Mouse (Mus musculus) neutrophil, adult 59 days (primary cell): ENCODE results near the gene Slc2a1. TPM values are rescaled to one million over a fixed set of nuclear protein-coding genes. Genes with fewer than 3 reads are reported as not detected.

Source experiments
- total RNA-seq, 2 experiments: library from RNA; stranded (reverse); gene quantifications; 1 replicate in 1 of 2; 2 replicates in 1 of 2; pipeline ENCODE4 v1.2.4; 2023

Slc2a1 gene
- total RNA-seq: 10 to 100 TPM; 30.0 to 30.1 TPM

DNA sequence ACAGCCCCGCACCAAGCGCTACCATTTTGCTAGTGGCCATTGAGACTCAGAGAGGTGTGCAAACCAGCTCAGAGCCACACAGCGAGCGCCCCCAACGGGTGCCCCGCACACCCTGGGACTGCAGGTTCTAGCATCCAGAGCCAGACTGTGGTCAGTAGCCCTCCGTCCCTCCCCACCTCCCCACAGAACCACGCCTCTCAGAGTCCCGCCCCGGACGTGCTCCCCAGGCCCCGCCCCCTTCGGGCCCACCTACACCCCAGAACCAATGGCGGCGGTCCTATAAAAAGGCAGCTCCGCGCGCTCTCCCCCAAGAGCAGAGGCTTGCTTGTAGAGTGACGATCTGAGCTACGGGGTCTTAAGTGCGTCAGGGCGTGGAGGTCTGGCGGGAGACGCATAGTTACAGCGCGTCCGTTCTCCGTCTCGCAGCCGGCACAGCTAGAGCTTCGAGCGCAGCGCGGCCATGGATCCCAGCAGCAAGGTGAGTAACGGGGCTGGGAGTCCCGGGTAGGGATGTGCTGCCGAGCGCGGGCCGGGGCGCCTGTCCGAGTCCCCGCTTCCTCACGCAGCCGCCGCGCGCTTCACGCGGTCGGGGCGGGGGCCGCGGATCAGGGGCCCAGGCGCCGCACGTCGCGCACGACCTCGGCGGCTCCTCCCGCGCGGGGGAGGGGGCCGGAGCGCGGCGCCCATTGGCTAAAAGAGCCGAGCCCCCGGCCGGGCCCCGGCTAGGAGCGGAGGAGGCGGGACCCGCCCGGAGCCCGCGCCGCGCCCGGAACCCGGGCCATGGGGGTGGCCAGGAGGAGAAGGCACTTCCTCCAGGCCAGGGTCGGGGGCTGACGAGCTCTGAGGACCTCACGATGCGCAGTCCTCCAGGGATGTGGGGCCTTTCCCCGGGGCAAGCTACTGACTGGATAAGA, at the start of gene Slc2a1:
Gene Slc2a1, plus strand, starts transcription at position 217 of the 914 bp plus-strand sequence.

DNA sequence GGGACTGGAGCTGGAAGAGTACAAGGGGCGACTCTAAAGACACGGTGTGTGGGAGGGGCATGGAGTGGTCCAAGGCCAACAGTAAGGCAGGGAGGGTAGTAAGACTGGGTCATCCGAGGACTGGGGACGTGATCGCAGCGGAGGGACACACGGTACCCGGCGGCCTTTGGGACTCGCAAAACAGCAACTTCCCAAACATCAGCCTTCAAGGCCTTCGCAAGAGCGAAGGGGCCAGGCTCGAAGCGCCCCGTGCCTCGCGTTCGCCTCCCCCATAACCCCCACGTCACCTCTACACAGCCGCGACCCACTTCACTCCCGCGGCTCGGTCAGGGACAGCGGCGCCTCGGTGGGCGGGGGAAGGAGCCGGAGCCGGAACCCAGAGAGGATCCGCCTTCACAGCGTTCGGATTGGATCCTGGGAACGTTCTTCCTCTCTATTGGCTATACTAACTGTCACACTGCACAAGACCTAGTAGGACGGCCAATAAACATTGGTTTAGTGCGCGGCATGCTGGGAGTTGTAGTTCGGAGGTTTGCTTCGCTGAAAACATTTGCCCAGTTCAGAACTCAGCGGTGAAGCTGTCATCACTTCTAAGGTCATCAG, 65.4 kb downstream of the Slc2a1 start, which contains the start of gene Zfp691:
Gene Zfp691, minus strand, starts transcription at position 345 of the 603 bp plus-strand sequence.

Other genes with a start within 250 kb of the Slc2a1 start
- gene Olfr1331, start 244.1 kb upstream of the Slc2a1 start, total RNA-seq: not detected
- gene Olfr1330, start 220.1 kb upstream of the Slc2a1 start, total RNA-seq: not detected
- gene Olfr1329, start 191.2 kb upstream of the Slc2a1 start, total RNA-seq: not detected
- not detected for gene Olfr1328, start 170.1 kb upstream of the Slc2a1 start, total RNA-seq
- gene Lao1, start 147.1 kb upstream of the Slc2a1 start, total RNA-seq: not detected
- gene Zfp691, start 65.5 kb downstream of the Slc2a1 start, total RNA-seq: 1 to 10 TPM; 3.9 to 6.7 TPM
- 10 to 100 TPM; 15.2 to 36.4 TPM for gene Ermap, start 81.3 kb downstream of the Slc2a1 start, total RNA-seq
- 10 to 100 TPM; 11.8 to 13.4 TPM for gene Svbp, start 86.6 kb downstream of the Slc2a1 start, total RNA-seq
- not detected for gene Tmem269, start 109.5 kb downstream of the Slc2a1 start, total RNA-seq
- gene AU022252, start 124.0 kb downstream of the Slc2a1 start, total RNA-seq: 1 to 10 TPM; 3.3 to 3.5 TPM
- 1 to 10 TPM; 2.7 to 3.0 TPM for gene P3h1, start 124.2 kb downstream of the Slc2a1 start, total RNA-seq
- not detected for gene Cldn19, start 146.7 kb downstream of the Slc2a1 start, total RNA-seq
- gene Ybx1, start 185.9 kb downstream of the Slc2a1 start, total RNA-seq: 100 to 1,000 TPM; 299 to 332 TPM
- 10 to 100 TPM; 21.5 to 22.1 TPM for gene Ppih, start 211.8 kb downstream of the Slc2a1 start, total RNA-seq